Mouse (Mus musculus) ES-E14 (cell line): ENCODE measurements around the gene Arhgap32.

Experiments
- CHD2 ChIP-seq: IDR thresholded peaks from 2 replicates; pipeline ENCODE4 v1.6.1; 2014; ENCODE audit warnings: mild to moderate bottlenecking, low read depth, low read length, inconsistent platforms
- HCFC1 ChIP-seq: IDR thresholded peaks from 2 replicates; pipeline ENCODE4 v1.6.1; 2012; ENCODE audit warnings: low read length, inconsistent platforms, borderline replicate concordance; ENCODE audit not compliant: insufficient read depth
- MAFK ChIP-seq: IDR thresholded peaks from 2 replicates; pipeline ENCODE4 v1.6.1; 2014; ENCODE audit warnings: mild to moderate bottlenecking, low read depth, low read length, inconsistent platforms; ENCODE audit not compliant: insufficient read depth
- ZC3H11A ChIP-seq: IDR thresholded peaks from 2 replicates; pipeline ENCODE4 v1.6.1; 2012; ENCODE audit warnings: low read depth, mild to moderate bottlenecking, inconsistent platforms, low read length, borderline replicate concordance
- ZNF384 ChIP-seq: IDR thresholded peaks from 2 replicates; pipeline ENCODE4 v1.6.1; 2012; ENCODE audit warnings: low read depth, low read length, inconsistent platforms

DNA sequence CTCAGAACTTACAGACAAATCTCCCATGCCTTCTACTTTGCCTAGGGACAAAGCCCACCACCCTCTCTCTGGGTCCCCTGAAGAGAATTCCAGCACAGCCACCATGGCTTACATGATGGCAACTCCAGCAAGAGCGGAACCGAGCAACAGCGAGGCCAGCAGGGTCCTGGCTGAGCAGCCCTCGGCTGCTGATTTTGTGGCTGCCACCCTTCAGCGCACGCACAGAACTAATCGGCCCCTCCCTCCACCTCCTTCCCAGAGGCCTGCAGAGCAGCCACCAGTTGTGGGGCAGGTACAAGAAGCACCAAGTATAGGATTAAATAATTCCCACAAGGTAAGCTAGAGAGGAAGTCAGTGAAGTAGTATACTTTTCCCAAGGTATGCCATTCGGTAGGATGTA, 141.4 kb downstream of the Arhgap32 start:
- TF ChIP-seq ZC3H11A (no peak), ZNF384 (no peak), HCFC1 (no peak), CHD2 (no peak), MAFK (no peak)
